ENCODE assay signal across 8 mouse cellular contexts in the genomic region with DNA sequence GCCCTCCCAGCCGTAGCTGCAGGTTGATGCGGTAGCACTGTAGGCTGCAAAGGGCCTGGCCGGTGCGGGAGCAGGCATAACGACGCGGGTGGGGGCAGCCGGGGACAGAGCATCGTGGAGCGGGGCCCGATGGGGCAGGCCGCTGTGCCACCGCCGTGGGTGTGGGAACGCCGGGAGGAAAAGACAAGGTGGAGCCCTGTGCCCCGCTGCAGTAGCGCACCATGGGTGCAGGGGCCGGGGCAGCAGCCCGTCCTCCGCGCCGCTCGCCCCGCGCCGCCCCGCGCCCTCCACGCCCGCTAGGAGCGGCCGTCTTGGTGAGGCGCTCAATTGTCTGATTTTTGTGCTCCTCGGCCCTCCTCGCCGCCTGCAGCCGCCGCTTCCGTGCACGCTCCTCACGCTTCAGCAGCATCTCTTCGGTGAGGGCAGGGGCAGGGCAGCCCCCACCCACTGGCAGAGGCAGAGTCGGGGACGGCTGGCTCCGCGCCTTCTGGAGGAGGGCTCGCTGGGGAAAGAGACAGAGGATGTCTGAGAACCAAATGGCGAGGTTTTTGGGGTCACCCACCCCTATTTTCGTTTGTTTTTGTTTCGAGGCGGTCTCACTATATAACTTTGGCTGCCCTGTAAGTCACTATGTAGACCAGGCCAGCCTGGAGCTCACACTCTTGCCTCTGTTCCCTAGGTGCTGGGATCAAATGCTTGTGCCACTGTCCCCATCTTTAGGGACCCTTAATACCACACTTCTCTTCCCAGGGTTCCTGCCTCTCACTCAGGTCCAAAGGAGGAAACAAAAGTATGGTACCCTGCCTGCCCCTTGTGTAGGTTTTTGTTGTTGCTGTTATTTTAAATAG. TPM values are rescaled to one million over a fixed set of nuclear protein-coding genes. Genes with fewer than 3 reads are reported as not detected.
A peak's percentile ranks its signal among the peaks of the same experiment; 100 is the strongest.
DNase-seq lines count a peak whose midpoint lies in the region; ATAC-seq and TF ChIP-seq lines count a peak whose summit lies in the region.

No protein-coding gene starts in this region.

- H3K9ac ChIP-seq in forebrain, embryonic 14.5 days (ENCODE audit: low read length): peak overlapping the region; percentile 95
- peak overlapping the region; percentile 88 for H3K9ac ChIP-seq in liver, embryonic 11.5 days (ENCODE audit: low read depth, low read length)
- peak overlapping the region; percentile 87 for H3K9ac ChIP-seq in stomach, embryonic 14.5 days (replicated peaks; ENCODE audit: low read depth, low read length)

- H3K4me1 ChIP-seq in lung, adult 2 months (ENCODE audit: control insufficient read depth, insufficient read depth, low read length): peaks cover 11% of the 10 kb centered on the region
- H3K4me1 ChIP-seq in forebrain, embryonic 14.5 days (ENCODE audit: control insufficient read depth, insufficient read depth, low read length): peaks cover 22% of the 10 kb centered on the region
- peaks cover 33% of the 10 kb centered on the region for H3K4me1 ChIP-seq in liver, embryonic 11.5 days (replicated peaks; ENCODE audit: control insufficient read depth, insufficient read depth, low read length)
- peaks cover 30% of the 10 kb centered on the region for H3K4me1 ChIP-seq in stomach, embryonic 14.5 days (ENCODE audit: control insufficient read depth, insufficient read depth, low read length)

- peak overlapping the region; percentile 94 for H3K4me2 ChIP-seq in forebrain, embryonic 14.5 days (ENCODE audit: low read length)
- H3K4me2 ChIP-seq in liver, embryonic 11.5 days: peak overlapping the region; percentile 100
- H3K4me2 ChIP-seq in stomach, embryonic 14.5 days (replicated peaks; ENCODE audit: low read depth, low read length): peak overlapping the region; percentile 91

- TF ChIP-seq CTCF in lung, adult 2 months (IDR thresholded peaks at IDR 0.05; ENCODE audit: insufficient read depth, low read length): no peak

- H3K27ac ChIP-seq in forebrain, embryonic 14.5 days (ENCODE audit: low read depth, low read length): peak overlapping the region; percentile 98
- peak overlapping the region; percentile 97 for H3K27ac ChIP-seq in liver, embryonic 11.5 days (ENCODE audit: low read depth, low read length)
- H3K27ac ChIP-seq in stomach, embryonic 14.5 days (ENCODE audit: low read length): peak overlapping the region; percentile 99

- H3K9me3 ChIP-seq in forebrain, embryonic 14.5 days (replicated peaks; ENCODE audit: control insufficient read depth, low read length): no peaks in the 10 kb centered on the region
- no peaks in the 10 kb centered on the region for H3K9me3 ChIP-seq in liver, embryonic 11.5 days (ENCODE audit: control insufficient read depth, low read length)
- H3K9me3 ChIP-seq in stomach, embryonic 14.5 days (ENCODE audit: control insufficient read depth, low read depth, low read length): no peaks in the 10 kb centered on the region

- peaks cover 30% of the 10 kb centered on the region for H3K36me3 ChIP-seq in forebrain, embryonic 14.5 days (ENCODE audit: control insufficient read depth, insufficient read depth, low read length)
- peaks cover 17% of the 10 kb centered on the region; the same call in 1 of the 2 replicates for H3K36me3 ChIP-seq in liver, embryonic 11.5 days (ENCODE audit: control insufficient read depth, insufficient read depth, low read length)
- peaks cover 18% of the 10 kb centered on the region for H3K36me3 ChIP-seq in stomach, embryonic 14.5 days (ENCODE audit: control insufficient read depth, insufficient read depth, low read length)

- no peak; the same call in 1 of the 2 replicates for ATAC-seq in forebrain, embryonic 14.5 days
- ATAC-seq in liver, embryonic 11.5 days (replicated peaks; ENCODE audit: low FRiP score): peak; percentile 29; the same call in 1 of the 2 replicates
- no peak for ATAC-seq in stomach, embryonic 14.5 days (ENCODE audit: insufficient number of reproducible peaks, insufficient read depth, low FRiP score, low read depth)

- H3K4me3 ChIP-seq in lung, adult 2 months (replicated peaks; ENCODE audit: extremely low read depth, low read depth, low read length): peak overlapping the region; percentile 61
- peak overlapping the region; percentile 65 for H3K4me3 ChIP-seq in forebrain, embryonic 14.5 days (ENCODE audit: low read depth, low read length)
- peak overlapping the region; percentile 85 for H3K4me3 ChIP-seq in liver, embryonic 11.5 days (ENCODE audit: low read depth, low read length)
- H3K4me3 ChIP-seq in stomach, embryonic 14.5 days (ENCODE audit: low read depth, low read length): peak overlapping the region; percentile 66

- TF ChIP-seq POLR2A in lung, adult 2 months (IDR thresholded peaks at IDR 0.05; ENCODE audit: borderline replicate concordance, extremely low read depth, low read depth, low read length): no peak

- 3% methylated on average over 51 of the region's 52 CpGs for WGBS in lung, adult 2 months
- 3% methylated on average over 31 of the region's 52 CpGs for WGBS in forebrain, embryonic 14.5 days
- 2% methylated on average over 52 of the region's 52 CpGs for WGBS in liver, embryonic 11.5 days
- under 1% methylated on average over 46 of the region's 52 CpGs for WGBS in stomach, embryonic 14.5 days

- peak; percentile 34 for DNase-seq in adrenal gland, postnatal 10 days
- DNase-seq in adrenal gland, adult (ENCODE audit: inconsistent age in 2 of 2, low spot score in 1 of 2): no peak
- no peak for DNase-seq in lung, adult 2 months
- DNase-seq in lung, postnatal 25 days (ENCODE audit: low spot score): no peak
- DNase-seq in forebrain, embryonic 14.5 days (ENCODE audit: low spot score): peak; percentile 49
- DNase-seq in liver, embryonic 11.5 days (ENCODE audit: low spot score): peak; percentile 56
- no peak for DNase-seq in left cerebral cortex, adult 11 months (ENCODE audit: low spot score)

- no peaks in the 10 kb centered on the region for H3K27me3 ChIP-seq in forebrain, embryonic 14.5 days (replicated peaks; ENCODE audit: control insufficient read depth, insufficient read depth, low read length)
- no peaks in the 10 kb centered on the region for H3K27me3 ChIP-seq in liver, embryonic 11.5 days (replicated peaks; ENCODE audit: control insufficient read depth, insufficient read depth, low read length)
- no peaks in the 10 kb centered on the region for H3K27me3 ChIP-seq in stomach, embryonic 14.5 days (ENCODE audit: control insufficient read depth, insufficient read depth, low read length)

RNA-seq across cellular contexts. Expression of a gene that starts 0.7 kb away (rescaled TPM):
- 10 to 100 TPM; 61.1 to 82.1 TPM for total RNA-seq in adrenal gland, postnatal 10 days (2021)
- polyA plus RNA-seq in lung, adult 2 months (2012; rRNA removed): 174 and 211 TPM in 2 replicates
- 197 and 214 TPM in 2 replicates for polyA plus RNA-seq in forebrain, embryonic 14.5 days (2014; fragmentation: Nextera tagmentation; extraction: Ambion mirVana)
- 45.1 and 50.3 TPM in 2 replicates for polyA plus RNA-seq in liver, embryonic 11.5 days (2014; fragmentation: Nextera tagmentation; extraction: Ambion mirVana)
- 91.3 and 99.6 TPM in 2 replicates for polyA plus RNA-seq in stomach, embryonic 14.5 days (2014; fragmentation: Nextera tagmentation; extraction: Ambion mirVana)

RNA-seq across cellular contexts. Expression of a gene that starts 3.1 kb away (rescaled TPM):
- 10 to 100 TPM; 20.7 to 25.7 TPM for total RNA-seq in adrenal gland, postnatal 10 days (2021)
- polyA plus RNA-seq in lung, adult 2 months (2012; rRNA removed): 37.0 and 63.4 TPM in 2 replicates
- polyA plus RNA-seq in forebrain, embryonic 14.5 days (2014; fragmentation: Nextera tagmentation; extraction: Ambion mirVana): 15.6 and 17.5 TPM in 2 replicates
- 15.8 and 17.6 TPM in 2 replicates for polyA plus RNA-seq in liver, embryonic 11.5 days (2014; fragmentation: Nextera tagmentation; extraction: Ambion mirVana)
- polyA plus RNA-seq in stomach, embryonic 14.5 days (2014; fragmentation: Nextera tagmentation; extraction: Ambion mirVana): 13.6 and 16.5 TPM in 2 replicates

RNA-seq across cellular contexts. Expression of a gene that starts 6.8 kb away (rescaled TPM):
- 10 to 100 TPM; 42.7 to 48.9 TPM for total RNA-seq in adrenal gland, postnatal 10 days (2021)
- 40.6 and 44.1 TPM in 2 replicates for polyA plus RNA-seq in lung, adult 2 months (2012; rRNA removed)
- polyA plus RNA-seq in forebrain, embryonic 14.5 days (2014; fragmentation: Nextera tagmentation; extraction: Ambion mirVana): 8.8 and 15.0 TPM in 2 replicates
- polyA plus RNA-seq in liver, embryonic 11.5 days (2014; fragmentation: Nextera tagmentation; extraction: Ambion mirVana): 88.9 and 89.6 TPM in 2 replicates
- polyA plus RNA-seq in stomach, embryonic 14.5 days (2014; fragmentation: Nextera tagmentation; extraction: Ambion mirVana): 24.4 and 31.2 TPM in 2 replicates

RNA-seq across cellular contexts. Expression of a gene that starts 13.2 kb away (rescaled TPM):
- 10 to 100 TPM; 10.9 to 19.8 TPM for total RNA-seq in adrenal gland, postnatal 10 days (2021)
- polyA plus RNA-seq in lung, adult 2 months (2012; rRNA removed): 110 and 116 TPM in 2 replicates
- 4.7 and 4.8 TPM in 2 replicates for polyA plus RNA-seq in forebrain, embryonic 14.5 days (2014; fragmentation: Nextera tagmentation; extraction: Ambion mirVana)
- 14.7 and 15.4 TPM in 2 replicates for polyA plus RNA-seq in liver, embryonic 11.5 days (2014; fragmentation: Nextera tagmentation; extraction: Ambion mirVana)
- 18.8 and 19.2 TPM in 2 replicates for polyA plus RNA-seq in stomach, embryonic 14.5 days (2014; fragmentation: Nextera tagmentation; extraction: Ambion mirVana)

RNA-seq across cellular contexts. Expression of a gene that starts 13.2 kb away (rescaled TPM):
- 100 to 1,000 TPM; 109 to 115 TPM for total RNA-seq in adrenal gland, postnatal 10 days (2021)
- 60.3 and 68.7 TPM in 2 replicates for polyA plus RNA-seq in lung, adult 2 months (2012; rRNA removed)
- polyA plus RNA-seq in forebrain, embryonic 14.5 days (2014; fragmentation: Nextera tagmentation; extraction: Ambion mirVana): 128 and 154 TPM in 2 replicates
- 110 and 115 TPM in 2 replicates for polyA plus RNA-seq in liver, embryonic 11.5 days (2014; fragmentation: Nextera tagmentation; extraction: Ambion mirVana)
- 114 and 129 TPM in 2 replicates for polyA plus RNA-seq in stomach, embryonic 14.5 days (2014; fragmentation: Nextera tagmentation; extraction: Ambion mirVana)

Comparison
In these comparisons a context has a peak if more than half of its experiments do, and no peak if none do; other contexts are left out.
1. DNase-seq: peak in adrenal gland, postnatal 10 days (single experiment), forebrain, embryonic 14.5 days (single experiment) and liver, embryonic 11.5 days (single experiment); none in adrenal gland, adult (0 of 2), lung, adult 2 months (single experiment), lung, postnatal 25 days (single experiment) and left cerebral cortex, adult 11 months (single experiment).
2. Peak in every context shown above with its lines, with median percentiles within 50 percentile points of each other: H3K4me3 ChIP-seq, H3K27ac ChIP-seq, H3K4me2 ChIP-seq and H3K9ac ChIP-seq.